Mouse (Mus musculus) lung, postnatal 0 days (tissue): Measurements from ENCODE around the gene Gstm2.

ENCODE experiments used
- CTCF ChIP-seq: IDR thresholded peaks from 2 replicates; pipeline ENCODE4 v1.5.1; 2016; ENCODE audit warnings: antibody characterized with exemption, mild to moderate bottlenecking
- EP300 ChIP-seq: IDR thresholded peaks from 2 replicates; pipeline ENCODE4 v1.6.1; 2016; ENCODE audit warnings: antibody characterized with exemption, mild to moderate bottlenecking, control low read depth

GRCm38 (mm10) chr3:107999491-107999890 lies 13.2 kb upstream of the Gstm2 start:
- TF ChIP-seq CTCF = no peak
- TF ChIP-seq EP300 = no peak
